Mouse (Mus musculus): ENCODE measurements at regions not wholly inside any gene's neighbourhood (a gene's known extent, or its start where the extent isn't known, plus 50 kb on each side); places are given as distances from the start of the nearest gene placed in this dataset.

DNA sequence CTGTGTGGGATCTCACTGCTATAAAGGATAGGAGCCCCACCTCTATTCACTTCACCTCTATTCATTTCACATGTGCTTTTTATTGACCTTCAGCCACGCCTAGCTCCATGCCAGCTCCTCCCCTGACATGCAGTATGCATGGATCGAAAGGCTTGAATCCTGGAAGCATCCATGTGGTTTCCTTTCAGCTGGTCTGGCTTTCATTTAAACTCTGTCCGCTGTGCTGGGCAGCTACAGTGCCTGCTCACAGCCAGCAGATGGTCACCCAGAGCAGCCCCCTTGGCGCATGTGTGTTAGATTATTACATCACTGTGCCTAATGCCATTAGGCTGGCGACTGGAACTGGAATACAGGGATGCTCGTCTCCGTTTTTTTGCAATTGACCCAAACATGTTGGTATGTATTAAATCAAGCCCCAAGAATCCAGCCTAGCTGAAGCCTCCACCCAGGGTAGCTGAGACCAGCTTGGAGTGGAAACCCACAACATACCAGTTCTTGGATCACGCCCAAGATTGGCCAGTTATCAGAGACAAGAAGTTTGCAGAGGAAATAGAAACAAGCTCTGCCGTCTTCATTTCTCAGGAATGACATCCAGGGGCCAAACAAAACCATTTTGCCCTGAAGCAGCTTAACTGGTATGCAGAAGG, 113.2 kb downstream of the Inhbb start:
- DNase-seq (ENCODE audit: low read depth, low spot score) = no peak

DNA sequence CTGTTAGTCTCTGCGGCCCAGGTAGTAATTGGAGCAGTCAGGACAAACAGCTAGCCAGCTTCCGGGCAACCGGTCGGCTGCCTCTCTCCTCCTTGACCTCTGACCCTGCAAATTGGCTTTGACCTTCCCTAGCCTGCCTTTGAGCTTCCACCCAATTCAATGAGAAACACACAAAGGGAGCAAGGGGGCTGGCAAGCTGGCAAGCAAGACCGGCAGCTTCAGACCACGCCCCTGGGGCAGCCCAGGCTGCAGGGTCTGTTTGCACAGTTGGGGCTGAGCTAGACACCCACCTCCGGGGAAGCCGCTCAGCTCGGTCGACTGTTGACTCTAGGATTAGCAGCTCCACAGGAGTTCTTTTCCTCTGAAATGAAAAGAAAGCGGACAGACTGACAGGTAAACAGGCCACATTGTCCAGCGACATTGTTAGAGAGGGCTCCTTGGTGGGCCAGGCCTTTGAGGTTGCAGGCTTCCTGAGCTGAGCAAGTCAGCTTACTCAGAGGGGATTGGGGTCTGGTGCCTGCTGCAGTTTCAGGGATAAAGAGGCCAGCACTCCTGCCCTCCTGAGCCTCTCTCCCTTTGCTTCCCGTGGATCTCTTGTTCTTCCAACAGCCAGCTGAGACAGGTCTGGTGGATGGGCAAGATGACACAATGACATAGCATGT, 116.6 kb downstream of the Inhbb start:
- DNase-seq (ENCODE audit: low read depth, low spot score) = no peak

GRCm38 (mm10) chr1:119304470-119304980, 117.5 kb downstream of the Inhbb start:
- no peak for DNase-seq (ENCODE audit: low read depth, low spot score)

DNA sequence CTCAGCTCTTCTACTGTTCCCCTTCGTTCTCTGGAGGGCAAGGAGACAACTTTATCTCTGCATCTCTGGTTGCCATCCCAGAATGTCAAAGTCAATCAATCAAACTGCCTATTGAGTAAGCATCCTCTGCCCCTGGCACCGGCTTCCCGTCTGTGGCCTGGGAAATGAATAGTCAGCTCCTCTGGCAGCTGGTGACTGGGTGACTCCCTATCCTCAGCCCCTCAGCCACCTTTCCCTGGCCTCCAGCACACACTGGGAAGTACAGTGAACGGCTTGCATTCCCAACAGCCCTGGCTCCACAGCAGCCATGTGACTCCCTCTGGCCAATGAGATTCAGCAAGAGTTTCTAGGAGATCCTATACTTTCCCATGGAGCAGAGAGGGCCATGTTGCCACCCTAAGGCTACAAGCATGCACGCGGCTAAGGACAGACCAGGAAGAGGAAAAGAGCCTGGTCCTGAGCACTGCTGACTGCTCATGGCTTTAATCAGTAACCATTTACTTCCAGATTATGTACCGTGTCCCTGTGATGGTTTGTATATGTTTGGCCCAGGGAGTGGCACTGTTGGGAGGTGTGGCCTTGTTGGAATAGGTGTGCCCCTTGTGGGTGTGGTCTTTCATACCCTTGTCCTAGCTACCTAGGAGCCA, 119.6 kb downstream of the Inhbb start:
- DNase-seq (ENCODE audit: low read depth, low spot score) = peak; percentile 45

- no peak for DNase-seq (ENCODE audit: low read depth, low spot score)
Observed at GRCm38 (mm10) chr1:119301931-119302330, 120.1 kb downstream of the Inhbb start.

DNA sequence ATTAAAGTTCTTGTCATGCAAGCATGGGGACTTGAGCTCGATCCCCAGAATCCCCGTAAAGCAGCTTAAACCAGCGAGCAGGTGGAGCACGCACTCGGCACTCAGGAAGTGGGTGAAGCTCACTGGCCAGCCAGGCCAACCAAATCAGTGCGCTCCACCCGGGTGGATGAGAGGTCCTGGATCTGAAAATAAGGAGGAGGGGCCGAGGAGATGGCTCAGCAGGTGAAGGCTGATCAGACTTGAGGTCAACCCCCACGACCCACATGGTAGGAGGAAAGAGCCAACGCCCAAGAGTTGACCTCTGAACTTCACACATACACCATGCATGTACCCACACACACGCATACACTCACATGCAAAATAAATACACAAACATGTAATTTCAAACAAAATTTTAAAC, 120.8 kb downstream of the Inhbb start:
- DNase-seq (ENCODE audit: low read depth, low spot score) = no peak

DNA sequence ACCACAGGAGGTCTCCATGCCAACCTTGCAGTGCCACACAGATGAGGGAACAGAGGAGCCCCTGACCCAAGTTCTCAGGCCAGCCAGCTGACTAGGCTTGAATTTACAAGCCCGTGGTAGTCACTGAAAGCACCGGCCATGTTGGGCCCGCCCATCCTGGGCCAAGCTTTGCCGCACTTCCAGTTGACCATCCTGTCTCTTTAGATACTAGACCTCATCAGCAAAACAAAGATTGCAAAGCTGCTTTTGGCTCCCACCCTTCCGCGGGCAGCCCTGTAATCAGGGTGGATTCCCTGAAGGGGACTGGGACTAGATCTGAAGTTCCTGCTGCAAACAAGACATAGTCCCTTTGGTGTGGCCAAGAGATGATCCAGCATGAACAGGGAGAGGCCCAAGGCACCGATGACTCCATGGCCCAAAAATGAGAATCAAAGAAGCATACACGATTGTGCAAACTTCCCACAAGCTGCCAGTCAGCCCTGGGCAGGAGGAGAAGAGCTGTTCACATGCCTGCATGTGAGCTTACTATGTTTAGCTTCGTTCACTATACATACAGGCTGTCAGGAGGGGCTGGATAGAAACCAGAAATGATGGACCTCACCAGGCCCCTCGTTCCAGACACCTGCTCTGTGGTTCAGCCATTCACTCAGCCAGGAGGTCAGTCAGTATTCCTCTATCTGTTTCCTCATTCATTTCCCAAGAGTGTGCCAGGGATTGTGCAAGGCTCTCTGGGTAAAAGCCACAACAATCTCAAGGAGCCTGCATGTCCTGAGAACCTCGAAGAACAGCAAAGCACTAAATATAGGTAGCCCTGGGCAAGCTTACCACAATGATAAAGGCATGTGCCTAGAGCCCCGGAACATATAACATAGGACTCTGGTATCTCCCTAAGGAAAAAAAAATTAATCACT, 122.0 kb downstream of the Inhbb start:
- DNase-seq (ENCODE audit: low read depth, low spot score) = no peak

DNA sequence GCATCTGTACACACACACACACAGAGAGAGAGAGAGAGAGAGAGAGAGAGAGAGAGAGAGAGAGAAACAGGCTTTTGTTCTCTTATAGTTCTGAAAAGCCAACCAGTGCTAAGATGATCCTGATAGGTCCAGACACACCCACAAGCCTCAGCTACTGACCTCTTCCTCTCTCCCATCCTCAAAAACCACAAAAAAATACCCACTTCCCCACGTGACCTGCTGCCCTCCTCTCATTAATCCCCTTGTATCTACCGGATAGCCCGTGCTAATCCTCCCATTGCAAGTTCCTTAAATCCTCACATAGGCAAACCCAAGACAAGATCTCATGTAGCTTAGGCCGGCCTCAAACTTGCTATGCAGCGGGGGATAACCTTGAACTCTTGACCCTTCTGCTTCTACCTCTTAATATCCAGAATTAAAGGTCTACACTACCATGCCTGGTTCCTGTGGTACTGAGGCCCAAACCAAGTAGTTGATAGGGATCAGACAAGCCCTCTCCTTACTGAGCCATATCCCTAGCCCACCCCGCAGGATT, 123.3 kb downstream of the Inhbb start:
- no peak for DNase-seq (ENCODE audit: low read depth, low spot score)

GRCm38 (mm10) chr1:119295121-119295520, 126.9 kb downstream of the Inhbb start:
- DNase-seq (ENCODE audit: low read depth, low spot score) = no peak

DNA sequence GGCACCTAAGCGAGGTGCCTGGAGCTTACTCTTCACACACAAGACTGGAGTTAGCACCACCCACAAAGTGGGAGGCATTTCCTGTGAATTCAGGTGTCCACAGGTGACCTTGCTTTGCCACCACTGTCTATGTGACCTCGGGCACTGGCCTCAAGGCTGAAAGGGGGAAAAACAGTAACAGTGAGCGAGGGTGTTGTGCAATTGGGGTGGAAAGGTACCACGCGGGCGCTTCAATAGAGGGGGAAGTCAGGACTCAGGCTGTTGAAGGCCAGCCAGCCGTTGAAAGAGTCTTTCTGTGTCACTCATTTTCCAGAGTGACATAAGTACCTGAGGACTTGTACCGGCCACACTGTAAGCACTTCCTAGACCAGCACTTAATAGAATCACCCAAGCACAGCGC, 128.2 kb downstream of the Inhbb start:
- no peak for DNase-seq (ENCODE audit: low read depth, low spot score)

- DNase-seq (ENCODE audit: low read depth, low spot score) = no peak
Observed at GRCm38 (mm10) chr1:119292216-119292615, 129.8 kb downstream of the Inhbb start.

GRCm38 (mm10) chr1:119290165-119290916, 131.7 kb downstream of the Inhbb start:
- no peak for DNase-seq (ENCODE audit: low read depth, low spot score)

- DNase-seq (ENCODE audit: low read depth, low spot score) = no peak
Observed at GRCm38 (mm10) chr1:119289516-119290164, 132.4 kb downstream of the Inhbb start.

DNA sequence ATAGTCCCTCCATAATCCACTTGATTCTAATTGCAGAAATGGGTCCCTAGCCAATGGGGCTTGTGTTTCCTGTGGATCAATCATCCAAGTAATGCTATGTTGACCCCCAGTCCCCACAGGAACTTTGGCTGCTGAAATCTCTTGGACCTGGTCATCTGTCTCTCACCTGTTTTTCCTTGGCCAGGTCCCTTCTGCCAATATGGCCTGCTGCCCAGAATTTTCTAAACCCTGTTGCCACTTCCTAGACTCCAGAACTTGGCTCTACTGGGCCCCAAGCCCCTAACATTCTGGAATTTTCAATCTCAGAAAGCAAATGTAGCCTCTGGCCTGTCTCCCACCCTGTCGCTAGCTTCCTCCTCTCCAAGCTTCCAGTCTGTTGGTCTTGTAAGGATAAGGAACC, 139.6 kb downstream of the Inhbb start:
- no peak for DNase-seq (ENCODE audit: low read depth, low spot score)

DNA sequence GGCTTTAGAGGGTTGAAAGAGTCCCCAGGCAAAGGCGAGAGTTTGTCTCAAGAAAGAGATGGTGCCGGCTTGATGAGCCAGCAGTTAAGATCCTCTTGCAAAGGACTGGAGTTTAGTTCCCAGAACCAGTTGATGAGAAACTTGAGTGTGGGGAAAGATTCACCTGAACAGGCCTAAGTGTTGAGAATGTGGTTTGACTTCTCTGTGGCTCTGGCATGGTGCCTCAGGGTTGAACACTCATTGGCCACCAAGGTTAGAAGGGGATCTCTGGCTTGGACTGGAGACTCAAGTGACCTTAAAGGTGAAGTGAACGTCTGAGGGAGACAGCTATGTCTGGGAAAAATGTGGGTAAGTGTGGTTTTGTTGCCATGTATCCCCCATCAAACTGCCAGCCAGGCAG, 142.8 kb downstream of the Inhbb start:
- DNase-seq (ENCODE audit: low read depth, low spot score) = no peak

- DNase-seq (ENCODE audit: low read depth, low spot score) = no peak
Observed at GRCm38 (mm10) chr1:119278528-119279201, 143.4 kb downstream of the Inhbb start.

- DNase-seq (ENCODE audit: low read depth, low spot score) = no peak
Observed at GRCm38 (mm10) chr1:119277990-119278389, 144.1 kb downstream of the Inhbb start.

- DNase-seq (ENCODE audit: low read depth, low spot score) = no peak
Observed at GRCm38 (mm10) chr1:119266013-119266412, 156.0 kb downstream of the Inhbb start.

DNA sequence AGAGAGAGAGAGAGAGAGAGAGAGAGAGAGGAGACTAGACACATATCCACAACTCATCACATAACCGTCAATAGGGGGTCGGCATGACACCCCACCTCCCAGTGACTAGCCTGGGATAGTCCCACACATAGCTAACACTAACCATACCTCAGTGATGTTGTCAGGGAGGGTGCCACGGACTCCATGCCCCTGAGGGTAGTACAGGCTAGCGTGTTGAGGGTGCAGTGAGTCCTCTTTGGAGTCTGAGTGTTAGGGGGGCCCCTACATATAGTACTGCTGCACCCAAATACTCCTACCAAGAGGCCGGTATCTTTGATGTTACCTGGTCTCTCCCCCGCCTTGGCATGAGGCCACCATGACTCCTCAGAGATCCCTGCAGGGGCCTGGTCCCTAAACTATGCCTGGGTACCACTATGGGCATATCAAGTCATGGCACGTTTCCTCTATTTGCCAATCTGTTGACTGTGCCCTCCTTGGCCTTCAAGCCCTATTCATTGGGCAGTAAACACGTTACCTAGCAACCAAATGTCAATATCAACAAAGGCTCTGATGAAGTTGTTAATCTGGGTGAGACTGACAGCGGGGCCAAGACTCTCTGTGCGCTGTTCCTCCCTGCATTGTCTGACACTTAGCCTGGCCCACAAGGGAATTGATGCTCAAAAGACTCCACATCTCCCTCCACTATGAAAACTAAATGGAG, 156.7 kb downstream of the Inhbb start:
- no peak for DNase-seq (ENCODE audit: low read depth, low spot score)

Data from WW6 (cell line).